Mouse (Mus musculus) embryonic facial prominence, embryonic 13.5 days (tissue): ENCODE measurements at regions not wholly inside any gene's neighbourhood (a gene's known extent, or its start where the extent isn't known, plus 50 kb on each side); places are given as distances from the start of the nearest gene placed in this dataset.

ENCODE experiments used
- ATAC-seq: fragments of 200-750 bp; cut with Nextera tagmentation; 2 replicates; pipeline ENCODE4 v1.8.0; 2017; ENCODE audit warnings: low read depth; ENCODE audit not compliant: insufficient number of reproducible peaks, insufficient read depth, low FRiP score, low TSS enrichment
- H3K27ac ChIP-seq: fragments of 300-500 bp; sonication (generic); 2 replicates; pipeline ENCODE4 v1.5.1; 2015; ENCODE audit warnings: moderate library complexity, mild to moderate bottlenecking, inconsistent platforms
- H3K27me3 ChIP-seq: fragments of 300-500 bp; sonication (generic); 2 replicates; pipeline ENCODE4 v1.6.1; 2015; ENCODE audit warnings: mild to moderate bottlenecking, inconsistent platforms
- H3K36me3 ChIP-seq: fragments of 300-500 bp; sonication (generic); 2 replicates; pipeline ENCODE4 v1.6.1; 2015; ENCODE audit warnings: mild to moderate bottlenecking, inconsistent platforms
- H3K4me1 ChIP-seq: fragments of 300-500 bp; sonication (generic); 2 replicates; pipeline ENCODE4 v1.6.1; 2015; ENCODE audit warnings: inconsistent platforms
- H3K4me2 ChIP-seq: fragments of 300-500 bp; sonication (generic); 2 replicates; pipeline ENCODE4 v1.6.1; 2015; ENCODE audit warnings: moderate library complexity, mild to moderate bottlenecking, inconsistent platforms
- H3K4me3 ChIP-seq: fragments of 300-500 bp; sonication (generic); 2 replicates; pipeline ENCODE4 v1.5.1; 2015; ENCODE audit warnings: mild to moderate bottlenecking, inconsistent platforms
- H3K9ac ChIP-seq: fragments of 300-500 bp; sonication (generic); 2 replicates; pipeline ENCODE4 v1.6.1; 2015; ENCODE audit warnings: mild to moderate bottlenecking, inconsistent platforms
- H3K9me3 ChIP-seq: fragments of 300-500 bp; sonication (generic); 2 replicates; pipeline ENCODE4 v1.6.1; 2016; ENCODE audit warnings: inconsistent platforms
- WGBS: fragments of 180-500 bp; shearing (Covaris S2); methylation state at CpG from one replicate; pipeline ENCODE4 v1.1.7; 2015; ENCODE audit warnings: mixed read lengths; 5-methylcytosine and 5-hydroxymethylcytosine counted together

DNA sequence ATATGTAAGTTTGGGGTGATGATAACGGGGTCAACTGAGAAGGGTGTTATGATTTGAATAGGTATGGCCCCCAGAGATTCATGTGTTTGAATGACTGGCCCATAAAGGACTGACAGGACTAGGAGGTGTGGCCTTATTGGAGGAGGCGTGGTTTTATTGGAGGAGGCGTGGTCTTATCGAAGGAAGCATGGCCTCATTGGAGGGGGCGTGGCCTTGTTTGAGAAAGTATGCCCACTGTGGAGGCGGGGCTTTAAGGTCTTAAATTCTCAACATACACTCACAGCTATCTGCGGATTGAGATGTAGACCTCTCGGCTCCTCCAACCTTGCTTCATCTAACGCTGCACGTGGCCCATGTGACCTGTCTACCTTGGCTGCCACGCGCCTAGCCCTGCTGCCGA, 63.7 kb upstream of the Gm3045 start:
- 50% methylated on average over 13 of the region's 13 CpGs for whole genome bisulfite sequencing
- no peaks in the 10 kb centered on the region for H3K9me3 ChIP-seq
- H3K36me3 ChIP-seq = no peaks in the 10 kb centered on the region
- no peak overlapping the region for H3K4me3 ChIP-seq
- H3K4me2 ChIP-seq = no peak overlapping the region
- H3K4me1 ChIP-seq = peaks cover 25% of the 10 kb centered on the region
- H3K27me3 ChIP-seq = no peaks in the 10 kb centered on the region
- 0 out of 2 replicates have a peak overlapping the region, but pooled peaks have one; percentile 44 for H3K27ac ChIP-seq
- no peak for ATAC-seq
- H3K9ac ChIP-seq = no peak overlapping the region

DNA sequence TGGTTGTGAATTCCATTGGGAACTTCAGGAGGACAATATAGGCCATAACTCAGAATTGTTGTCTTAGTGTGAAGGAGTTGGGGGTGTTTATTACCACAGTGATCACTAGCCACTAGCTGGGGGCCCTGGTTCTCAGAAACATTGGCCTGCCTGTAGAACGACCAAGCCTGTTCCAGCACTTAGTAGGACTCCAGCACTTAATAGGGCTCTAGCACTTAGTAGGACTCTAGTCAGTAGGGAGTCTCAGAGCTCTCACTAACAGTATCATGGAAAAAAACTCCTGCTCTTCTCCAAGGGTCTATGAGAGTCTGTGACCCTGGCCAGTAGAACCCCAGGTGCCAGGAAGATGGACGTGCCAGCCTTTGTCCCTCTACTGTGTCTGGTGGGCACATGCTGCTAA, 56.8 kb upstream of the Gm3045 start:
- 76% methylated on average over 2 of the region's 2 CpGs for WGBS
- Histone ChIP-seq H3K36me3 (no peaks in the 10 kb centered on the region), H3K27me3 (no peaks in the 10 kb centered on the region), H3K4me3 (no peak overlapping the region), H3K4me2 (no peak overlapping the region), H3K9ac (no peak overlapping the region), H3K27ac (no peak overlapping the region), H3K9me3 (no peaks in the 10 kb centered on the region), H3K4me1 (peaks cover 26% of the 10 kb centered on the region)
- ATAC-seq = no peak

DNA sequence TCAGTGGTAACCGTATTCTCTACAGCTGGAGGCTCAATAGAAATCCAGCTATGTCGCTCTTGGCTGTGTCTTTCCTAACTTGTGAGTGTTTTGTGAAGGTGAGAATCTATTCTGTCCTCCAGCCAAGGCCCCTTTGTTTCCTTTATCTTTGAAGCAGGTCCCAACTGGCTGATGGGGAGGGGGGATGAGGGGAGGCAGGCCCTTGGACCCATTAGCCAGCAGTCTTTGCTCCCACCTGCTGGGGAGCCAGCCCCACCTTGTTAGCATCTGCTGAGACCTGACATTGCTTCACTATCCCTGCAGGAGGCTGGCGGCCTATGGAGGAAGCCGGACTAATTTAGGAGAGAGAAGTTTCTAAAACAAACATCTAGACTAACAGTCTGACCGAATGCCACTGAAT, 55.0 kb upstream of the Gm3045 start:
- H3K36me3 ChIP-seq = no peaks in the 10 kb centered on the region
- H3K4me3 ChIP-seq = no peak overlapping the region
- 41% methylated on average over 5 of the region's 5 CpGs for WGBS
- no peaks in the 10 kb centered on the region for H3K9me3 ChIP-seq
- no peak overlapping the region for H3K4me2 ChIP-seq
- no peak overlapping the region for H3K9ac ChIP-seq
- H3K27ac ChIP-seq = no peak overlapping the region
- H3K27me3 ChIP-seq = no peaks in the 10 kb centered on the region
- ATAC-seq = no peak
- peaks cover 28% of the 10 kb centered on the region for H3K4me1 ChIP-seq

DNA sequence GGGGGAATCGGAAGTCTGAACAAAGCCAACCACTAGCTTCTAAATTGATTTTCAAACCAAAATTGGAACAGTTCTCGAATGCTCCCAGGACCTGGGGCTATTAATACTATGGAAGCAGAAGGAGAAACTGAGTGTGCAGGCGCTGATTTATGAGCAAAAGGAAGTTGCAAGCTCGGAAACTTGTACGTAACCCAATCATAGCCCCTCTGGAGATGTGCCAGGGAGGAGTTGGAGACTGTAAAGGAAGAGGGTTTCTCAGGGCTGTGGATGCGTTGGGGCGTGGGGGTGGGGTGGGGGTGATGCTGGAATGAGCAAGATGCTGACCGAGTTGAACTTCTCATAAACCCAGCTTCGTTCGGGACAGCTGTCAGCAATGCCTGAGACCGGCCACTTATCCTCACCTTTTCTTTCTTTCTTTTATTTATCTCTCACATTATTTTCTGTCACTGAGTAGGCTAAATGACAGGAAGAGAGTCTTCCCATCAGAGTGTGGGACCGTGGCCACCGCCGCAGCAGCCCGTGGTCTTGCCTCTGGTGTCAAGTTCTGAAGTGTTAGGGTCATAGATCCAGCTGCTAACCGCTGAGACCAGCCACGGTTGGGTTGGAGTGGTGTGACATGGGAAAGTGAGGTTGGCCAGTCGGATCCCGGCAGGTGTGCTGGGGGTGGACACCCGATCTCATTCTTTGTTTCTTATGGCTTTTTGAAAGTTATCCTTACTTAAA, 54.2 kb upstream of the Gm3045 start:
- WGBS = 74% methylated on average over 20 of the region's 20 CpGs
- no peak overlapping the region; the same call in 1 of the 2 replicates for H3K27ac ChIP-seq
- no peak overlapping the region for H3K4me3 ChIP-seq
- no peak overlapping the region for H3K9ac ChIP-seq
- no peak for ATAC-seq
- no peak overlapping the region for H3K4me2 ChIP-seq
- H3K4me1 ChIP-seq = peaks cover 26% of the 10 kb centered on the region
- no peaks in the 10 kb centered on the region for H3K9me3 ChIP-seq
- H3K36me3 ChIP-seq = no peaks in the 10 kb centered on the region
- H3K27me3 ChIP-seq = no peaks in the 10 kb centered on the region

DNA sequence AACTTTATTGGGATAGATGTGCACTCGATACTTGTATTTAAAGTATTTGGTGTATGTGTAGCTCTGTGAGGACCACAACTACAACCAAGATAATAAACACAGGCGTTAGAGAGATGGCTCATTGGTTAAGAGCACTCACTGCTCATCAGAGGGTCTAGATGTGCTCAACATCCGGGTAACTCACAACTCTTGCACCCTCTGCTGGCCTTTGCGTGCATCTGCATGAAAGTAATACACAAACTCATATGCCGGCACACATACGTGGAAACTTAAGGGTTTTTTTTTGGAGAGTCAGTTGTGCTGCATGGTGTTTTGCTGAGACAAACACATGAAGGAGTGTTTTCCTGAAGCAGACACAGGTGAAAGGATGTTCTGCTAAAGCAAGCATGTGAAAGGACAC, 53.7 kb upstream of the Gm3045 start:
- no peak for ATAC-seq
- H3K4me2 ChIP-seq = no peak overlapping the region
- WGBS = 77% methylated on average over 6 of the region's 6 CpGs
- no peaks in the 10 kb centered on the region for H3K27me3 ChIP-seq
- H3K27ac ChIP-seq = no peak overlapping the region
- no peaks in the 10 kb centered on the region for H3K36me3 ChIP-seq
- no peak overlapping the region for H3K4me3 ChIP-seq
- no peaks in the 10 kb centered on the region for H3K9me3 ChIP-seq
- H3K9ac ChIP-seq = no peak overlapping the region
- H3K4me1 ChIP-seq = peaks cover 23% of the 10 kb centered on the region
